Mouse (Mus musculus) T-helper 17 cell (primary cell): ENCODE results near the gene Ttll5.

ENCODE experiments used
- in situ Hi-C, 2 experiments: fragments of 300-600 bp; cut with MboI, MseI; formaldehyde crosslinking; loops; 1 replicate in 1 of 2; 2 replicates in 1 of 2; pipeline ENCODE4 v1.15.1; 2025; ENCODE audit warnings: high pct_unique_total_duplicates in 2 of 2

Ttll5 gene

DNA sequence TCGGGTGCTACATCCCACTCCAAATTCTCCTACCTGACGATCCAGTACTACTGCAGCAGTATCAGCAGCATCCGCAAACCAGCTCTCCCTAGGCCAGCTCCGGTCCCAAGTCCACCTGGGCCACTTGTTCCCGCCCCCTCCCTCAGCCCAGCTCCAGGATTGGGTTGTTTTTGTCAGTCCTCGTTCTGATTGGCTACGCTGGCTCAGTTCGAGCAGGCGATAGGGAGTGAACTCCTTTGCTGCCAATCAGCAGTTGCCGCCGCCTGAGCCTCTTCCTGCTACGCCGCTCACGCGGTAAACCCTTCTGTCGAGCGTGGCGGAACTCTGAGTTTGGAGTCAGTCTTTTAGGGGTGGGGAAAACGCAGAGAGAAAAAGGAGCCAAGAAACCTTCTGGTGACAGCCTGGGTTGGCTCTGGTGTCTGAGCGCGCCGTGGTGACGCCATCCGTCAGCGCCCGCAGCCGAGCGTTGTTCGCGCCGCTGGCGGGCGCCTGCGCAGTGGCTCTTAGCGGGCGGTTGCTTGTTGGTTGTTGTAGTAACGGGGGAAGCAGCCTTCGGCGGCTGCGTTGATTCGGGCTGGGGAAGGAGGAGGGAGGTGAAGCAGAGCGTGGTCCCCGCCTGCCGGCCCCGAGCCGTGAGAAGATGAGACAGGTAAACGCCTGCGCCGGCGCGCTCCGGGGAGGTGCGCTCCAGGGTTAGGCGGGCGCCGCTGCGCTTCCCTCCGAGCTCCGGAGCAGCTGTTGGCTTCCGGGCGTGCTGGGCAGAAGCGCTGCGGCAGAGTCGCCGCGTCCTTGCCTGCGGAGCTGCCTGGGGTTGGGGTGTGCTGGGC is at the start of gene Ttll5, which contains the start of gene Erg28:
Gene Ttll5 (plus strand): TSS at position 222 of the 827 bp plus-strand sequence.
Gene Erg28 (minus strand): TSS at position 113 of the 827 bp plus-strand sequence.
- in situ Hi-C loops, result loop anchor here in 1 of 2 experiments (25.0 kb wide), 1 partner anchor 1387 kb away; no protein-coding TSS in a partner anchor

DNA sequence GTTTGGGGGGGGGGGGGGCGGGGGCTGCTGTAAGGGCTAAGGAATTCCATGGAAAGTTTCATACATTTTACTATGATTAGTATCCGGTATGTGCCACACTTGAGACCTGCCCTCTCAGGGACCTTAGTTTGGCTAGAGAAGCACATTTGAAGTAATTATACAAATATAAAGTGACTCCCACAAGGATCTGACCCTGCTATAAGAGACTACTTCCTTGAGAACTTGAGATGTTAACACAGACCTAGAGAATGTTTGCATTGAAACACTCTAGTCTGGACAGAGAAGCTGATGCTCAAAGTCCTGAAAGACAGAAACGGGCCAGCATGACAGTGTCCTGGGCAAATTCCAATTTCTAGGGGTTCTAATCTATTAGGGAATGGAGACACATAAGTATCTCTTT is 45.5 kb upstream of the Ttll5 start:
- in situ Hi-C loops, result no loop called here

DNA sequence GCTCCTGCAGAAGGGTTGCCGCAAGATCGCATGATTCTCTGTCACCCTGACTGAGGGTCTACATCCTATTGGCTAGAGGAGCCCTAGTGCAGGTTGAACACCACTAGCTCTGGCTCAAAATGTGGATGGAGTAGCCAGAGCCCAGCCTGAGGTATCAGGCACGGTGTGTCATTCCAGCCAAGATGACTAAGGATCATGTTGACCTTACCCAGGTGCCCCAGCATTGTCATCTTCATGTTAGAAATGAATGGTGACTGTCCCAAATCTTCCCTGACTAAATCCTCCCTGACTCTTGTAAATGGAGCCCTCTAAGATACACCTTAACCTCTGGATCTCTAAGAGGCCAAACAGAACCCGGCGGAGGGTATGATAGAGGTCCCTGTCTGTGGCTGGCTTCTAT is 44.8 kb upstream of the Ttll5 start:
- in situ Hi-C loops, result no loop called here

DNA sequence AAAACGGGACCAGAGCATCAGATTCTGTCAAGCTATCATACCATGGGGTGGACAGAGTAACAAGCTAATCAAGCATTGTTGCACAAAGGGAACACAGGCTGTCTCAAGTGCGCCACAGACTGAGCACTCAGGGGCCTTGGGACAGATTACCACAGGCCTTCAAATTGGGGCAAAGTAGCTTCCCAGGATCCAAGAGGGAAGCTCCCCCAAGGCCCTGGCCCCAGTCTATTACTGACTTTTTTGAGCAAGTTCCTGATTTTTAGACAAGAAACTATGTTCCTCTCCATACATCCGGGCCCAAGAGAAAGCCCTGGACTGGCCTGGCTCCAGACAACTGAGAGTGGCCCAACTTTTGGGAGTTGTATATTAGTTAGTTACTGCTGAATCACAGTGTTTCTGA is 42.9 kb upstream of the Ttll5 start:
- in situ Hi-C loops, result no loop called here

DNA sequence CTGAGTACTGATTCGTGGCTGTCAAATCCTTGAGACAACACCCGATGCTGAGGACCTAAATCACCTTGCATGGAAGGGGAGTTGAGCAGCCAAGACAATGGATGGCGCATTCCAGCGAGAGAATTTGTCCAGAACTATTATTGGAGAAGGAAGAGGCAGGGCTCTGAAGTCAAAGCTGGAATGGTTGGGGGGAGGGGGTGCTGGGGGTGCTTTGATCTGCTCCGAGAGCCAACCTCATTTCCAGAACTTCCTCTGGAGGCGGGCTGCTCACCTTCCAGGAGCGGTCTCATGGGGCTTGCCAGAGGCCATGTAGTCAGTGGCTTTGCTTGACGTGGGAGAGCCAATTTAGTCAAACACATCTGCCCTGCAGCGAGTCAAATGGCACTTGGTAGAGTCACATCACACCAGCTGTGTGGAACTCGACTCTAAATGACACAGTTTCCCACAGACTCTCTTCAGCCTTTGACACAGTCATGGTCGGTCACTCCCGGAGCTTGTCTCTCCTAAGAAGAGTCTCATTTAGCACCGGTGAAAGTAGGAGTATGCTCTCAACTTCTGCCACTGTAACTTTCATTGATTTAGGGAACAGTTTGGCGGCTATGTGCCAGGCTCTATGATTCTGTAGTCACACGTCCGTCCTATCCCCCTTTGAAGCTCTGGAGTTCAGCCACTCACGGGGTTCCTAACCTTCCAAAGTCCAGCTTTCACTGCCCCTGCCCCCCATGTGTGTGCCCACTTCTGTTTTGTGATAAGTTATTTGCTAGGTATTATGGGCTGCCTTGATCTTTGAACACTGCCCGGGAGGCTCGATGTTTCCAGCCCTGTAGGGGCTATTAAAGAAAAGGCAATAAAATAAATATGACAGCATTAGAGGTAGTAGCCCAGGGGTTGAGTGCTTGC is 39.3 kb upstream of the Ttll5 start:
- in situ Hi-C loops, result no loop called here

DNA sequence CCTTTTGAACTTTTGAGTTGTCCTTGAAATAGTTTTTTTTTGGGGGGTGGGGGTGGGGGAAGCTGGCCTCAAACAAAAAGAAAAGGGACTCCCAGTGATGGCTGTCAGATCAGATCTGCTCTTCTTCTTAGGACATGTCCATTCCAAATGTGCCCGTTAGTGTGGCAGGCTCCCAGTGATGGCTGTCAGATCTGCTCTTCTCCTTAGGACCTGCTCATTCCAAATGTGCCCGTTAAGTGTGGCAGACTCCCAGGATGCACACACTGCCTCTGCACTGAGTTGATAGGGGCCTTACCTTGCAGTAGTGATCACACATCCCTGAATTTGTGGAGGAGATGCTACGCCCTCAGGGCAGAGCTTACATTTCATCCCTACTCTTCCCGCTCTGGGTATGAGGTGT is 32.3 kb upstream of the Ttll5 start:
- in situ Hi-C loops, result no loop called here

DNA sequence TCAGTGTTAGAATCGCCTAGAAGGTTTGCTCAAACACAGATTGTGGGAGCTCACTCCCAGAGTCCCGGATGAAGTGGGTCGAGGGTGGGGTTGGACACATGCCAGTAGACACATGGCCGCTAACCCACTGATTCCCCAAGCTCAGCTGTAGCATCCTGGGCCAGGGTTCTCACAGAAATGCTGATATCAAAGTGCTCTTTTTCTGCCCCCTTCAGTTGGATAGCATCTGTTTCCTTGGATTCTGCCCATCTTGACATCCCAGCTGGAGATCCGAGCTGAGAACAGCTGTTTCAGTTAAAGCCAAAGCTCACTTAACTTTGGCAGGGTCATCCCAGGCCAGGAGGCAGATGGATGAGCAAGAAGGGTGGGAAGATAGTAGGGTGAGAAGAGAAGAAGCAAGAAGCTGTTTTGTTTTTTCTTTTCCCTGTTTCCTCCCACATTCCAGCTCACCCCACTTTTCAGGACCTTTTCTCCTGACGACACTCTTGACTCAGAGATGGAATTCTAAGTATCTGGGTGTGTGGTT is 31.6 kb upstream of the Ttll5 start:
- in situ Hi-C loops, result no loop called here

DNA sequence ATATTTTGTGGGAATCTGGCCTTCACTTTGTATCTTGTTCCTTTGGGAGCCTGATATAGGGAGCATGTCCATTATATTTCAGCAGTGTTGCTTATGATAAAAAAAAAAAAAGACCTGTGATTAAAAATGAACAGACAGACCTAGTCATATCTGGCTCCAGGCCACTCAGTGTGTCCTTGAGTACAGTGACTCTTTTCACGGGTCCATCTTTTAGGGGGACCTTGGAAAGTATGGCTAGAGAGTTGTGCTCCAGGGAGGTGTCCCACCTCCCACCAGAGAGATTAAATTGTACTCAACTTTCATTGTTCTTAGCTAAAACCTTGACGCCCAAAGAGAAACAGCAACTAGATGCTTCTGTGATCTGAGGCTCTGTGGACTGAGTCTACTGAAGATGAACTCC is 30.4 kb upstream of the Ttll5 start:
- in situ Hi-C loops, result no loop called here

DNA sequence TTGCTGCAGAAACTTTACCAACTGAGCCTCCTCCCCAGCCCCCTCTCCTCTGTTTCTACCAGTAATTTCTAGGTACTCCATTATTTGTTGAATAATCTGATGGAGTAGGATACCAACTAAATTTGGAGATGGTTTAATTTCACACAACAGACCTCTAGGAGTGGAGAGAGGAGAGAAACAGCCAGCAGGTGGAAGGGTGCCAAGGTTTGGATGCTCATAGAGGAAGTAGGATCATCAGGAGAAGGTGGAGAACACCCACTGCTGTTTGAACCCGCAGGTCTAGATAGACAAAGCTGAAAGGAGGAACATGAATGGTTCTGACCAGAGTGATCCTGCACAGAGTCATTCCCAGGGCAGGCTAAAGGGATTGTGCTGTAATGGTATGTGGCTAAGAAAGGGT is 28.9 kb upstream of the Ttll5 start:
- in situ Hi-C loops, result no loop called here

DNA sequence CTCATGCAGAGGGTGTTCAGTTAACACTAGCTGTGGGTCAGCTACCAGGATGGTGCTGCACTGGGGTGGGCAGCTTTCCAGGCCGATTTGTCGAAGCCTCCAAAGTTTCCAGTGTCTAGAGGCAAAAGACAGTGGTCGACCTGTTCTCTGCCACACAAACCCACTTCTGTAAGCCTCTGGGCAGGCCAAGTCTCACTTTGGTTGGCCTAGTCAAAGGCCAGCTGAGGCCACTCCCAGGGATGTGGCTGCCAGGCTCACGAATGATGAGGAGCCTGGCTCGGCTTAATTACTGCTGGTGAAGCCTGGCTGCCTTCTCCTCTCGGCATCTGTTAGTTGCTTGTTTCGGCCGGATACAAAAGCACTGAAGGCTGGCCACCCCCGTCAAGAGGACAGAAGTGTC is 24.4 kb upstream of the Ttll5 start:
- in situ Hi-C loops, result no loop called here

DNA sequence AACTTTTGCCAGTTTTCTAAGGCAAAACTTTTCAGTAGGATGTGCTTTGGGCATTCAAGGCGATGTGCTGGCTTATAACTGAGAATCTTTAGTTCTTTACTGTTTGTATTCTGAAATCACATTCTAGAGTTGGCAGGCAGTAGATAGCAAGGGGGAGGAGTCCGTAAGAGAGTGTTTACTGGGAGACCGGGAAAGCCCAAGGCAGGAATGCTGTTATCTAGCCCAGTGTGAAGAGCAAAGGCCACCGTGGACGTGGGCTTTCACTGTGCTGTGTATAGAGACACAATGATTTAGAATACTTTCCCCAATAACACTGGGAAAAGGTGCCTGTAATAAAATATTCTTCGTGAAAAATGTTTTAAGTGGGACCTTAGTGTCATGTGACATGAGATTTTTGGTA is 14.7 kb upstream of the Ttll5 start:
- in situ Hi-C loops, result no loop called here

DNA sequence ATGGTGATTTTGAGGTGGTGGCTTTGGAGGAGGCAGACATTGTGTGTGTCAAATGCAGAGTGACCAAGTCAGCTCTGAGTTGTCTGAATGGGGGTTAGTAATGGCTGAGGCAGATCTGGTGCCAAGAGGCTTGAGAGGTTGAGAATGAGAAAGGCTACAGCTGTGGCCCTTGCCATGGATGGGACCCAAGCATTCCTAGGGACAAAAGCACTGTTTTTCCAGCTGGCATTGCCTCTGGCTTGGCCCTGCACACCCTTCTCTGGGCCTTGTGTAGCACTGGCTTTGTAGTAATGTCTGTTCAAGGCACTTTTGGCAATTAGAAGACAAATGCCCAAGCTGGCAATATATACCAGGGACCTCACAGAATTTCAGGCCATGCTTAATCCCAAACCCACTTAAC is 13.5 kb upstream of the Ttll5 start:
- in situ Hi-C loops, result no loop called here

DNA sequence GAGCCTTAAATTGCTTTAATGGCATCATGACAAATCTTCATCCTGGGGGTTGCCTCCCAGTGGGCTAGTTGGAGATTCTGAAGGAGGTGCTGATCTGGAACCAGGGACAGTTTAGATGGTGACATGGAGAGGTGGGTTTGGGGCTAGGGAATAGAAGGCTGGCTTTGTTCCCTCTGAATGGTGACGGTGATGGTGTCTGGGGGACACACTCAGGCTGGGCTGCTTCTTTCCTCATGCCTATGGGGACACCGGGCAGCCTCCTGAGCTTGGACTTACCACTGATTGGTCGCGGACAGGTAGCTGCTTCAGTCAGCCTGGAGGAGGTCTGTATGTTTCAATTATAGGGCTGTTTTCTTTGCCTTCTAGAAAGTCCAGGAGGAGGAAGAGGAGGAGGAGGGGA is 12.8 kb upstream of the Ttll5 start:
- in situ Hi-C loops, result no loop called here

DNA sequence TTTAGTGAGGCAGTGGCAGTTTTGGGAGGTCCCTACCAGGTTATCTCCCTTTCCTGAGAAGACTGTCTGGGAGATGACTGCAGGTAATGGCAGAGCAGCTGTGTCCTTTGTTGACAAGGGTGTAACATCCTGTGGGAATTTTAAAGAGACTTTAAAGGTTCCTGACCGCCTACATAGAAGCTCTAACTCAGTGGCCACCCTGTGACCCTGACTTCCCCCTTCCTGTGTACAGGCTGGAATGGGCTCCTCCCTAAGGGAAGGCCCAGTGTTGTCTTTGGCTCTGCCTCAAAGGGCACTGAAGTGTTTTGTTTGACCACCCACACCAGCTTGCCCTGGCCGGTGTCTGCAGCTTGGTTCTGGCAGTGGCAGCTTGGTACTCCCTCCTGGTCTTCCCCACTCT is 10.9 kb upstream of the Ttll5 start:
- in situ Hi-C loops, result no loop called here

DNA sequence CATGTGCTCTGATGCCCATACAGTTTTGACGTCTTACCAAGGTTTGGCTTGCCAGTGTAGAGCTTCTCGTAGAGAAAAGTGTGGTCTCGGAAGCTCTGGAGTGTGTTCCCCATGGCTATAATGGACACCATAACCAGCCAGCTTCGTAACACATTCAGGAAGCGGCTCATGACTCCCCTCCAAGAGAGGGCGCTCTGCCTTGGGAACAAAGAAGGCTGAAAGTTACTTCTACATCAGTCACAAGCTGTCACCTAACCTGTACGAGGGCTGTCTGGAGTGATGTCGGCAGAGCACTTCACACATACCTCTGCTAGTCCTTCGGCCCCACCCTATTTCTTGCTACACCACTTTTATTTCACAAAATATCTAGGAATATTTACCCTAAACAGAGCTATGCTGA is 2.4 kb upstream of the Ttll5 start:
- in situ Hi-C loops, result no loop called here

DNA sequence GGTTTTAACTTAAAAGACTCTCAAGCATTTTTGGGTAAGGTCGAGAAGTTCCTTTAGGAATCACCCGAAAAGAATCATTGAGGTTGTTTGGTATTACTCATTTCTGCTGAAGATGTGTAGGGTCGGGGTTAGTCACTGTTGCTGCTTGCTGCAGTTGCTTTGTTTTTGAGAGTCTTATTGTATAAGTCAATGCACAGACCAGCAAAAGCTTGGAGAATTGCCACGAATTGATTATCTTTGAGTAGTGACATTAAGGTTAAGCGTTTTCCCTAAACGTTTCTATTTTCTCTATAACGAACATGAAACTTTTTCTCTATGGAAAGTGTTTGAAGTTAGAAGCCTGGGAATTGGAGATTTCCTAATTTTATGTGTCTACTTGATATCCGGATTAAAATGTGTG is 902 bp downstream of the Ttll5 start:
- in situ Hi-C loops, result loop anchor here in 1 of 2 experiments (25.0 kb wide), 1 partner anchor 1388 kb away; no protein-coding TSS in a partner anchor

DNA sequence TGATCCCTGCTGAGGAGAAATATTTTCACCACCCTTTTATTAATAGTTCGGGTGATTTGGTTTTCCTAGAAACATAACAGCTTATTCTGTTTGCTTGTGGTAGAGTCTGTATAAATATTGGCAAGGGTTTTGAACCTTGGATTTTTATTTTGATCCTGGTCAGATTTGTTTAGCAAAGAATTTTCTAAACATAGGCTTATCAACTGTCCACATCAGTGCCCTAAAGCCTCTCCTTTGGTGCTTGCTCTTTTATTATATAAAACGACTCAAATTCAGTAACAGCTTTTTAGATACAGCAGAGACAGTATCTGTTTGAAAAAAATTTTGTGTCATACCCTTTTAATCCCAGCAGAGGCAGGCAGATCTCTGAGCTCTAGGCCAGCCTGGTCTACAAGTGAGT is 1.4 kb downstream of the Ttll5 start:
- in situ Hi-C loops, result loop anchor here in 1 of 2 experiments (25.0 kb wide), 1 partner anchor 1389 kb away; no protein-coding TSS in a partner anchor

DNA sequence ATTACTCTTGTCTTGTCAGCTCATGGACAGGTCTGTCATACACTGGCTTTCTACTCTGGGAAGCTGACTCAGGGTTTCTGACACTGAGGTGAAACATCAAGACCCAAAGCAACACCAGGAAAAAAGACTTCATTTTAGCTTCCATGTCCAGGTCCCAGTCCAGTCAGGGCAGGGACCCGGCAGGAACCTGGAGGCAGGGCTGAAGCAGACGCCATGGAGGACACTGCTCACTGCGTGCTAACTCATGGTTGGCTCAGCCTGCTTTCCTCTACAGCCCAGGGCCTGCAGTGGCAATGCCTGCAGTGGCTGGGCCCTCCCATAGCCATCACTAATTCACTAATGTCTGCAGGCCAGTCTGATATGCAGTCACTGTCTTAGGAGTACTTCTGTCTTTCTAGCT is 4.4 kb downstream of the Ttll5 start:
- in situ Hi-C loops, result loop anchor here in 1 of 2 experiments (25.0 kb wide), 1 partner anchor 1392 kb away; no protein-coding TSS in a partner anchor

DNA sequence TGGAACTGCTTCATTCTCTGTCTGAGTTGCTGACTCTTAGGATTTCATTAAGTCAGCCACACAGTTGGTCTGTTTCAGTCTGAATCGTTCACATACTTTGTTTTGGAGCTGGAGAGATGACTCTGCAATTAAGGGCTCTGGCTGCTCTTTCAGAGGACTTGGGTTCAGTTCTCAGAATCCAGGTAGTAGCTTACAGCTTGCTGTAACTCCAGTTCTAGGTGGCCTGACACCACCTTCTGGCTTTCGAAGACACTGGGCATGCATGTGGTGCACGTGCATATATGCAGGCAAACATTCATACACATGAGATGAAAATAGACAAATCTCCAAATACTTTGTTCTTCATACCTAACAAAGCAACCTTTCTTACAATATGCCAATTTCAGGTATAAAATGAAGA is 5.4 kb downstream of the Ttll5 start:
- in situ Hi-C loops, result loop anchor here in 1 of 2 experiments (25.0 kb wide), 1 partner anchor 1393 kb away; no protein-coding TSS in a partner anchor

DNA sequence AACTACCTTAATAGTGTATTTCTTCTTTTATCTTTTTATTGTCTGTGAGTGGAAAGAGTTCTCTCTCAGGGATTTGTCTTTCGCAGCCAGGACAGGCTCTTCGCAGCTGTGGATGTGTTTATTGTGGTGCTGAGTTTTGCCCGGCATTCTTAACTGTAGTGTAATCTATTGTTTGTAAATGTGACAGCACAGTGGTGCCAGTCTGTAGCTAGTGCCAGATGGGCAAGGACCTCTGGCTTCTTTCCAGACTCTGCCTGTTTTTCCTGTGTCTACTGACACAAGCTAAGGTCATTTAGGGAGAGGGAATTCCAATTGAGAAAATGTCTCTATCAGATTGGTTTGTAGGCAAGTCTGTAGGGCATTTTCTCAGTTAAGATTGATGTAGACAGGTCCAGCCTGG is 6.2 kb downstream of the Ttll5 start:
- in situ Hi-C loops, result loop anchor here in 1 of 2 experiments (25.0 kb wide), 1 partner anchor 1393 kb away; no protein-coding TSS in a partner anchor

DNA sequence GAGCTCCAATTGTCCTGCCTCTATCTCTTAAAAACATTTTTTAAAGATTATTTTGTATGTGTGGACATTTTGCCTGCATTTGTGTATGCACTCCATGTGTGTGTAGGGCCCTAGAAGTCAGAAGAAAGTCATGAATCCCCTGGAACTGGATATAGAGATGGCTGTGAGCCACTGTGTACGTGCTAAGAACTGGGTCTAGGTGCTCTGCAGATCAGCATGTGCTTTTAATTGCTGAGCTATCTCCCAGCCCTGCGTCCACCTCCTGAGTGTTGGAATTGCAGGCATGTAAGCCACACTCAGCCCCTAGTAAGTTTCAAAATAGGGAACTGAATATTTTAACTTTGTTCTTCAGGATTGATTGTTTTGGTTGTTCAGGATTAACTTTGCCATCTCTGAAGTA is 10.1 kb downstream of the Ttll5 start:
- in situ Hi-C loops, result loop anchor here in 1 of 2 experiments (25.0 kb wide), 1 partner anchor 1397 kb away; no protein-coding TSS in a partner anchor

DNA sequence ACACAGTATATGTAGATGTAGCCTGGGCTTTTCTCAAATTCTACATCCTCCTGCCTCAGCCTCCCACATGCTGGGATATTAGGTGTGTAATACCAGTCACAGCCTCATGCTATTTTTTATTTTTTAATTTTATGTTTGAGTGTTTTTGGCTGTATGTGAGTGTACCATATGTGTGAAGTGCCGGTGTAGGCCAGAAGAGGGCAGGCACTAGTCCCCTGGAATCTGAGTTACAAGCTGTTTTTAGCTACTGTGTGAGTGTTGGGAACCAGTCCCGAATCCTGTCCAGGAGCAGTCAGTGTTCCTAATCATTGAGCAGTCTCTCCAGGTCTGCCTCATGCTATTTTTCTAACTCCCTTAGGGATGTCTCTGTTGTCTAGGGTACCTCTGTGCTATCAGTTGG is 13.3 kb downstream of the Ttll5 start:
- in situ Hi-C loops, result loop anchor here in 1 of 2 experiments (25.0 kb wide), 1 partner anchor 1400 kb away; no protein-coding TSS in a partner anchor
